Mouse (Mus musculus) spleen, adult 2 months (tissue): ENCODE results near the gene Nme2. TPM values are rescaled to one million over a fixed set of nuclear protein-coding genes. Genes with fewer than 3 reads are reported as not detected.

Source experiments
- DNase-seq, 2 experiments: peaks; one replicate each; pipeline versions ENCODE4 v3.0.0 to v3.0.0-alpha.2; 2012 to 2021; ENCODE audit warnings: low spot score in 2 of 2, low read depth in 1 of 2
- H3K27ac ChIP-seq: fragments of 200-500 bp; 2 replicates; pipeline ENCODE4 v1.5.1; 2012; ENCODE audit warnings: low read length, inconsistent platforms; ENCODE audit not compliant: insufficient read depth
- H3K27me3 ChIP-seq: fragments of 200-500 bp; 2 replicates; pipeline ENCODE4 v1.6.1; 2012; ENCODE audit warnings: mild to moderate bottlenecking, moderate library complexity, low read length, inconsistent platforms; ENCODE audit not compliant: control insufficient read depth, insufficient read depth
- H3K36me3 ChIP-seq: fragments of 200-500 bp; 2 replicates; pipeline ENCODE4 v1.6.1; 2012; ENCODE audit warnings: mild to moderate bottlenecking, low read length, inconsistent platforms; ENCODE audit not compliant: control insufficient read depth, insufficient read depth
- H3K4me1 ChIP-seq: fragments of 200-500 bp; 2 replicates; pipeline ENCODE4 v1.6.1; 2011; ENCODE audit warnings: inconsistent platforms; ENCODE audit not compliant: control insufficient read depth, insufficient read depth, insufficient read length
- H3K4me3 ChIP-seq: fragments of 200-500 bp; 2 replicates; pipeline ENCODE4 v1.5.1; 2011; ENCODE audit warnings: mild to moderate bottlenecking, inconsistent platforms; ENCODE audit not compliant: insufficient read depth, insufficient read length; ENCODE audit errors: extremely low read depth
- CTCF ChIP-seq: fragments of 200-500 bp; IDR thresholded peaks from 2 replicates; pipeline ENCODE4 v1.5.1; 2011; ENCODE audit warnings: mild to moderate bottlenecking, inconsistent platforms; ENCODE audit not compliant: insufficient read depth, insufficient read length, insufficient replicate concordance; ENCODE audit errors: extremely low read depth
- POLR2A ChIP-seq: fragments of 200-500 bp; IDR thresholded peaks from 2 replicates; pipeline ENCODE4 v1.6.1; 2011; ENCODE audit warnings: low read depth, low read length, inconsistent platforms
- WGBS: fragments of 180-500 bp; shearing (Covaris S2); methylation state at CpG from one replicate; pipeline ENCODE4 v1.1.7; 2018; 5-methylcytosine and 5-hydroxymethylcytosine counted together
- polyA plus RNA-seq: library from polyadenylated mRNA; depleted of rRNA; stranded (reverse); fragments of >200 nt; gene quantifications from 2 replicates; pipeline ENCODE4 v1.2.3, GENCODE M21; 2012

Gene Nme2
- polyA plus RNA-seq, 1 experiment, result 88.3 TPM

DNA sequence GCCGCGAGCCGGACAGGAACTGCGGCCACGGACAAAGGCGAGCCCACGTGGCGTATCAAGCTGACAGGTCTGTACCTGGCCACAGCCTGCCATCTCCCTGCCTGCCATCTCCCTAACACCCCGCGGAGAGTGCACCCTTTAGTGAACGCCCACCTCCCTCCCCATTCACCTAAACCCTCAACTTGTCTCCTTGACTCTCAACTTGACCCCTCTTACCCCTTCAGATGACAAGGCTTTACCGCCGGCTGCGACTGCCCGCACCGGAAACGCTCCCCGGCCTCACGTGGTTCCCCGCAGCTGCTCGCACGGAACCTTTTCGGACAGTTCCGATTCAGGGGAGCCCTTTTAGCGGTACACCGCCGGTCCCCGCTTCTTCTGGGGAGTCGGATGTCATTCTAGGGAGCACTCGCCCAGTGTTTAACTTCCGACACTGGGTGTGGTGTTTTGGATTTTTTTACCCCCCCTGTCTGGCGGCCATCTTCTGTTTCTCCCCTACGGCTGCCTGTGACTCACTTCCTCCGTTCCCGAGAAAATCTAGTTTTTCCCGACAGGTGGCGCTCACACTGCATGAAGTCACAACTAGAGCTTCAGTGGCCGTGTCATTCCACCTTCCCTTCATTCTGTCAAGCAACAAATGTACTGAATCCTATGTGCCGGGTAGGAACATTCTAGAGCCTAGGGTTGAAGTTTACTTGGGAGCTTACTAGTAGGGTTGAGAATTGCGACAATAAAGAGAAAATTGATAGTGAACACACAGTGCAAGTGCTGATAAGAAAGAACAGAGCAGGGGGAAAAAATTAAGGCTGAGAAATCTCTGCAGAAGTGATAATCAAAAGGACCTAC lies 12.2 kb upstream of the Nme2 start, which contains the start of the genes Gm20390 and Nme1:
Gene Gm20390 (minus strand): TSS at position 289 of the 843 bp plus-strand sequence.
Gene Nme1 (minus strand): TSS at position 517 of the 843 bp plus-strand sequence.
- peak; percentile 78; the same call in 1 of the 2 replicates for TF ChIP-seq CTCF
- TF ChIP-seq POLR2A, result no peak; the same call in 1 of the 2 replicates
- Histone ChIP-seq H3K27me3 (no peaks in the 10 kb centered on the region), H3K4me3 (peak within 1 kb of the TSS; percentile 87), H3K4me1 (no peaks in the 10 kb centered on the region; the same call in 1 of the 2 replicates), H3K27ac (peak within 1 kb of the TSS; percentile 83), H3K36me3 (peaks cover 5% of the 10 kb centered on the region; the same call in 1 of the 2 replicates)
- DNase-seq, result peak; percentile 94 to 99
- WGBS, result under 1% methylated on average over 40 of the region's 40 CpGs

DNA sequence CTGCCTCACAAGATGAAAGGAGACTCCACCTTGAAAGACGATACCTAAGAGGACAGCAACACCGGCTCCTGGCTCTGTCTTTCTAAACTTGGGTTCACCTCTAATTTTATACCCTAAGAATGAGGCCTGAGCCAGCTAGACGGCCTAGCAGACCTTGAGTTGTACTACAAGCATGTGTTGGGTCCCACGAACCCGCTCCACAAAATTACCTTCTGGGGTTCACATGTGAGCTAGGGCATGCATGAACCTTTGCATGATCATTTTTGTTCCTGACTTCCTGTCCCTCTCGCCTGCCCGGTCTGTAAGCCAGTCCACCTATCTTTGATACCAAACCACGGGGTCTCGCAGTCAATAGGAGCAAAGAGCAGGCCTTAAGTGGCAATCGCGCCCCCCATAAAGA lies 11.3 kb upstream of the Nme2 start:
- H3K27ac ChIP-seq, result peak overlapping the region; percentile 83
- WGBS, result 4% methylated on average over 11 of the region's 11 CpGs
- no peak for DNase-seq
- TF ChIP-seq CTCF, result no peak
- TF ChIP-seq POLR2A, result no peak
- no peaks in the 10 kb centered on the region for H3K27me3 ChIP-seq
- no peaks in the 10 kb centered on the region; the same call in 1 of the 2 replicates for H3K4me1 ChIP-seq
- H3K4me3 ChIP-seq, result peak overlapping the region; percentile 87
- peaks cover 7% of the 10 kb centered on the region for H3K36me3 ChIP-seq

DNA sequence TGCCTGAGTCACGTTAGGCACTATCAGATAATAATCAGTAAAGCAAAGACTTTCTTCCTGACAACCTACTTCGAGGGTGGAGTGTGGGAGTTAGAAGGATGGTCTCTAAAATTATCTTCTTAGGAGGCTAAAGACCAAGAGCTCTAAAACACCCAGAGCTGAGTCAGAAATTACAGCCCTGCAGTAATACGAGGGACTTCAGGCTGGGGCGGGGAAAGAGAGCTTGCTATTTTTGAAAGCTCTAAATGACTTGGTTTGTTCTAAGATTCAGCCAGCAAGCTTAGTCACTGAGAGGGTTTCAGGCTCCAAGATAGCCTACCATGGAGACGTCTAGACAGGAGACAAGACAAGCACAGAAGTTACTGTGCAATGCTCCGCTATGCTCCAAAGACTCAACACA lies 9.3 kb upstream of the Nme2 start:
- TF ChIP-seq POLR2A (no peak), CTCF (no peak)
- H3K36me3 ChIP-seq, result peaks cover 12% of the 10 kb centered on the region

DNA sequence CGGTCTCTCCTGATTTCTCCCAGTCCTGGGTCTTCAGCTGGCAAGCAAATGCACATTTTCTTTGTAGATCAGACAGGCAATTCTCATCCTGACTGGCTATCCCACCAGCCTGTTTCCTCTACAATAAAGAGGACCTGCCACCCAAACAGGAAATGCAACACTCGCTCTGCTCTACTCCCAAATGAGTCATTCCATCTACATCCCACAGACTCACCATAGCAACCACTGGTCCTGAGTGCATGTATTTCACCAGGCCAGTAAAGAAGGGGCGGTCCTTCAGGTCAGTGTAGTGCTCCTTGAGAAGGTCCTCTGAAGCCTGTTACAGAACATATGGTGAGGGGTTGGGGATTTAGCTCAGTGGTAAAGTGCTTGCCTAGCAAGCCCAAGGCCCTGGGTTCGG lies 7.0 kb upstream of the Nme2 start:
- no peak overlapping the region for H3K27ac ChIP-seq
- WGBS, result 88% methylated on average over 4 of the region's 4 CpGs
- no peak overlapping the region for H3K4me3 ChIP-seq
- H3K4me1 ChIP-seq, result no peaks in the 10 kb centered on the region; the same call in 1 of the 2 replicates
- DNase-seq, result no peak
- H3K27me3 ChIP-seq, result no peaks in the 10 kb centered on the region
- TF ChIP-seq CTCF, result no peak
- no peak for TF ChIP-seq POLR2A
- H3K36me3 ChIP-seq, result peaks cover 16% of the 10 kb centered on the region

More for the DNA sequence above, 9.3 kb upstream of the Nme2 start:
- no peak overlapping the region for H3K27ac ChIP-seq
- WGBS, result 81% methylated on average over 6 of the region's 6 CpGs
- no peak for DNase-seq
- no peaks in the 10 kb centered on the region; the same call in 1 of the 2 replicates for H3K4me1 ChIP-seq
- H3K27me3 ChIP-seq, result no peaks in the 10 kb centered on the region
- H3K4me3 ChIP-seq, result no peak overlapping the region

DNA sequence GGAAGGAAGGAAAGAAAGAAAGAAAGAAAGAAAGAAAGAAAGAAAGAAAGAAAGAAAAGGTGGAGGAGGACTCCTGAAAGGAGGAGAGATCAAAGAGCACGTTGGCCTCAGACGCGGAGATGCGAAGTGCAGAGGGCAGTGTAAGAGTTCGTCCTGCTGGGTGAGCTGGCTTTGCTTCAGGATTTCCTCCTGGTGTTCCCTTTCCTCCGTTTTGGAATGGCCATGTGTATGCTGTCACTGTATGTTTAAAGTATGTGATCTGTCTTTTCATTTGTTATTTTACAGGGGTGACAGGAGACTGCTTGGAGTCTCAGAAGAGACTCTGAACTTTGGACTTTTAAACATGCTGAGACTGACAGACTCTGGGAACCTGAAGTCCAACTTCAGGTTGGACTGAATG lies 5.4 kb upstream of the Nme2 start:
- H3K27me3 ChIP-seq, result no peaks in the 10 kb centered on the region
- peaks cover 16% of the 10 kb centered on the region for H3K36me3 ChIP-seq
- H3K27ac ChIP-seq, result no peak overlapping the region
- TF ChIP-seq CTCF (no peak), POLR2A (no peak)
- no peak overlapping the region for H3K4me3 ChIP-seq
- WGBS, result 94% methylated on average over 6 of the region's 6 CpGs
- H3K4me1 ChIP-seq, result peaks cover 2% of the 10 kb centered on the region; the same call in 1 of the 2 replicates
- DNase-seq, result no peak

DNA sequence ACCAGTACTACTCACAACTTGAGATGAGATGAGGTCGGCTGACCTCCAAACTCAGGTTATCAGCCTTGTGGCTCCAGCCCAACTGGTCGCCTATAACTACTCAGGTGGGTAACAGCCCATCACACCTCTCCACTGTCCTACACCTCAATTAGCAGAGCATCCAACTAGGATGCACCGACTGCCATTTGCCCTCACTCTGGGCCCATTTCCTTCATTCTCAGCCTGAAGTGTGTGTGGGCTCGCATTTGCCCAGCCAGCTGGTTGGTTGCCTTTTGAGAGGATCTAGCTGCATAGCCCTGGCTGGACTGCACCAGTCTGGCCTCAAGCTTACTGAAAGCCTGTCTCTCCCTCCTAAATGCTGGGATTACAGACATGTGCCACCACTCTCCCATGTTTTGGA lies 1.7 kb upstream of the Nme2 start:
- no peak for DNase-seq
- TF ChIP-seq CTCF (no peak), POLR2A (no peak)
- Histone ChIP-seq H3K4me1 (peaks cover 13% of the 10 kb centered on the region; the same call in 1 of the 2 replicates), H3K4me3 (no peak overlapping the region), H3K27ac (no peak overlapping the region), H3K27me3 (no peaks in the 10 kb centered on the region), H3K36me3 (peaks cover 9% of the 10 kb centered on the region)
- WGBS, result 86% methylated on average over 4 of the region's 4 CpGs

DNA sequence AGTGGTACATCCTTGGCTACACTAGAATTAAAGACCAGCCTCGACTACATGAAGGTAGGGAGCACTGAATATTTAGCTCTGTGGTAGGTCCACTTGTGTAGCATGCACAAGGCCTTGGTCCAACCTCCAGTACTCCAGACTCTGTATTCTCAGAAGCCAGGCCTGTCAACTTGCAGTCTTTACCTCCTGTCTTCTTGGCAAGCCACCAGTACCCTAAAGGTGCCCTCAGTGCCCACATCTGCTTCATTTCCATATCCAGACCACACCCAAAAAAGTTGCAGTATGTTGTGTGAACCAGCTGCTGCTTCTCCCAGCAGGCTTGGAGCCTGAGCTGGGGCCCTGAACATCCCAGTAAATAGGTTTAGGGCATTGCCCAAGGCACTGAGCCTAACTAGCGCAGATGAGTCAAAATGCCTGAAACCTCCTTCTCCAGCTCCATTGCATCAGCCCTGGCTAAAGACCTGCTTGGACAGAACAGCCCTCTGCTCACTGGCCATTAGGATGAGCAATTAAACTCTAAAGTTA lies 1.0 kb upstream of the Nme2 start:
- no peak for DNase-seq
- Histone ChIP-seq H3K4me1 (peaks cover 13% of the 10 kb centered on the region; the same call in 1 of the 2 replicates), H3K27me3 (no peaks in the 10 kb centered on the region), H3K36me3 (peaks cover 14% of the 10 kb centered on the region), H3K4me3 (no peak overlapping the region), H3K27ac (no peak overlapping the region)
- TF ChIP-seq POLR2A, result no peak
- 89% methylated on average over 2 of the region's 2 CpGs for whole genome bisulfite sequencing
